Mouse (Mus musculus) layer of hippocampus, postnatal 25 days (tissue): ENCODE measurements around the gene Nceh1. TPM values are rescaled to one million over a fixed set of nuclear protein-coding genes. Genes with fewer than 3 reads are reported as not detected.

Experiments used
- DNase-seq, 2 experiments: peaks; one replicate each; pipeline ENCODE4 v3.0.0; 2022; ENCODE audit warnings: mixed read lengths in 2 of 2, low spot score in 1 of 2; ENCODE audit errors: extremely low spot score in 1 of 2
- total RNA-seq, 2 experiments: library from RNA; stranded (reverse); gene quantifications; 2 replicates each; pipeline ENCODE4 v1.2.3; 2021

Nceh1 gene
- total RNA-seq, 2 experiments from 2014 or later = 106 to 108 TPM

GRCm38 (mm10) chr3:27222488-27222887, 39.7 kb downstream of the Nceh1 start:
- no peak for DNase-seq

GRCm38 (mm10) chr3:27227629-27228453, 45.1 kb downstream of the Nceh1 start:
- DNase-seq = no peak

- no peak for DNase-seq
Measured at GRCm38 (mm10) chr3:27228530-27229309, 46.0 kb downstream of the Nceh1 start.

GRCm38 (mm10) chr3:27233361-27233760, 50.6 kb downstream of the Nceh1 start:
- DNase-seq = no peak

- no peak for DNase-seq
Measured at GRCm38 (mm10) chr3:27233841-27234240, 51.1 kb downstream of the Nceh1 start.

- no peak for DNase-seq
Measured at GRCm38 (mm10) chr3:27234976-27235375, 52.2 kb downstream of the Nceh1 start.

GRCm38 (mm10) chr3:27237226-27237625, 54.5 kb downstream of the Nceh1 start:
- peak in 1 of 2 experiments; percentile 21 for DNase-seq

- DNase-seq = no peak
Measured at GRCm38 (mm10) chr3:27238563-27238962, 55.8 kb downstream of the Nceh1 start.

GRCm38 (mm10) chr3:27239568-27239967, 56.8 kb downstream of the Nceh1 start:
- no peak for DNase-seq

GRCm38 (mm10) chr3:27241864-27242263, 59.1 kb downstream of the Nceh1 start:
- DNase-seq = no peak

- no peak for DNase-seq
Measured at GRCm38 (mm10) chr3:27246166-27246565, 63.4 kb downstream of the Nceh1 start.

- no peak for DNase-seq
Measured at GRCm38 (mm10) chr3:27247785-27248184, 65.0 kb downstream of the Nceh1 start.

- DNase-seq = no peak
Measured at GRCm38 (mm10) chr3:27249030-27249429, 66.3 kb downstream of the Nceh1 start.

GRCm38 (mm10) chr3:27250936-27251335, 68.2 kb downstream of the Nceh1 start:
- peak in 1 of 2 experiments; percentile 58 for DNase-seq

GRCm38 (mm10) chr3:27258461-27258860, 75.7 kb downstream of the Nceh1 start:
- no peak for DNase-seq

- DNase-seq = no peak
Measured at GRCm38 (mm10) chr3:27260393-27260792, 77.6 kb downstream of the Nceh1 start.

- no peak for DNase-seq
Measured at GRCm38 (mm10) chr3:27267327-27267726, 84.6 kb downstream of the Nceh1 start.

- DNase-seq = no peak
Measured at GRCm38 (mm10) chr3:27267887-27268286, 85.1 kb downstream of the Nceh1 start.

GRCm38 (mm10) chr3:27269151-27269550, 86.4 kb downstream of the Nceh1 start:
- no peak for DNase-seq

GRCm38 (mm10) chr3:27270160-27270962, 87.6 kb downstream of the Nceh1 start:
- no peak for DNase-seq
